Mouse (Mus musculus) CH12.LX (cell line): ENCODE measurements at regions not wholly inside any gene's neighbourhood (a gene's known extent, or its start where the extent isn't known, plus 50 kb on each side); places are given as distances from the start of the nearest gene placed in this dataset.

ENCODE experiments used
- DNase-seq: peaks from one replicate; pipeline ENCODE4 v3.0.0-alpha.2; 2013; ENCODE audit errors: extremely low read depth
- H3K27ac ChIP-seq: 2 replicates; pipeline ENCODE4 v1.5.1; 2012; ENCODE audit warnings: low read depth, mild to moderate bottlenecking, control low read depth, moderate library complexity; ENCODE audit not compliant: insufficient read depth
- H3K27me3 ChIP-seq: replicated peaks from 2 replicates; pipeline ENCODE3; 2012; ENCODE audit warnings: inconsistent platforms
- H3K36me3 ChIP-seq, 2 experiments: replicated peaks in 1 of 2; 2 replicates each; pipeline versions ENCODE3 to v1.6.1; 2012; ENCODE audit warnings: inconsistent platforms in 1 of 2, low read length in 1 of 2, mild to moderate bottlenecking in 1 of 2, mixed read lengths in 1 of 2, moderate library complexity in 1 of 2; ENCODE audit not compliant: control insufficient read depth in 1 of 2, insufficient read depth in 1 of 2
- H3K4me1 ChIP-seq, 2 experiments: 2 replicates each; pipeline ENCODE4 v1.6.1; 2012; ENCODE audit warnings: inconsistent platforms in 1 of 2, moderate library complexity in 1 of 2; ENCODE audit not compliant: insufficient read depth in 2 of 2, control insufficient read depth in 1 of 2
- H3K4me2 ChIP-seq: 2 replicates; pipeline ENCODE4 v1.6.1; 2012; ENCODE audit warnings: low read depth, mild to moderate bottlenecking, control low read depth; ENCODE audit not compliant: poor library complexity, insufficient read depth, severe bottlenecking
- H3K4me3 ChIP-seq, 3 experiments: fragments of 150-350 bp in 1 of 3; sonication (generic) in 1 of 3; replicated peaks in 1 of 3; 2 replicates each; pipeline versions ENCODE3 to v1.5.1; 2011 to 2012; ENCODE audit warnings: low read depth in 2 of 3, low read length in 2 of 3, mild to moderate bottlenecking in 2 of 3, moderate library complexity in 2 of 3, control low read depth in 1 of 3, improper control_type of control experiment in 1 of 3, inconsistent platforms in 1 of 3, mixed read lengths in 1 of 3; ENCODE audit not compliant: poor library complexity in 1 of 3
- H3K79me2 ChIP-seq: replicated peaks from 2 replicates; pipeline ENCODE4 v1.6.1; 2012; ENCODE audit warnings: mild to moderate bottlenecking, moderate library complexity; ENCODE audit not compliant: control insufficient read depth, poor library complexity, insufficient read depth, severe bottlenecking; ENCODE audit errors: extremely low read depth
- H3K9ac ChIP-seq: 2 replicates; pipeline ENCODE4 v1.6.1; 2012; ENCODE audit warnings: low read depth, mild to moderate bottlenecking, control low read depth, moderate library complexity; ENCODE audit not compliant: insufficient read depth
- H3K9me3 ChIP-seq: replicated peaks from 2 replicates; pipeline ENCODE3; 2012; ENCODE audit warnings: low read length, inconsistent platforms, mixed read lengths
- BHLHE40 ChIP-seq: IDR thresholded peaks from 2 replicates; pipeline ENCODE4 v1.6.1; 2011; ENCODE audit warnings: mild to moderate bottlenecking, low read depth, low read length, improper control_type of control experiment
- CTCF ChIP-seq, 2 experiments: IDR thresholded peaks in 1 of 2; conservative IDR thresholded peaks in 1 of 2; 2 replicates each; pipeline ENCODE4 v1.5.1; 2011 to 2012; ENCODE audit warnings: low read depth in 2 of 2, low read length in 2 of 2, improper control_type of control experiment in 1 of 2, inconsistent platforms in 1 of 2, mild to moderate bottlenecking in 1 of 2, moderate library complexity in 1 of 2
- E2F4 ChIP-seq: IDR thresholded peaks from 2 replicates; pipeline ENCODE4 v1.6.1; 2011; ENCODE audit warnings: low read depth, low read length, improper control_type of control experiment; ENCODE audit not compliant: insufficient replicate concordance
- ELF1 ChIP-seq: IDR thresholded peaks from 2 replicates; pipeline ENCODE4 v1.6.1; 2014; ENCODE audit warnings: low read depth, mild to moderate bottlenecking, inconsistent platforms, low read length, improper control_type of control experiment
- EP300 ChIP-seq: IDR thresholded peaks from 2 replicates; pipeline ENCODE4 v1.6.1; 2011; ENCODE audit warnings: low read length, improper control_type of control experiment
- GABPA ChIP-seq: IDR thresholded peaks from 2 replicates; pipeline ENCODE4 v1.6.1; 2012; ENCODE audit warnings: low read depth, low read length, improper control_type of control experiment, inconsistent platforms; ENCODE audit not compliant: insufficient replicate concordance
- HCFC1 ChIP-seq: IDR thresholded peaks from 2 replicates; pipeline ENCODE4 v1.6.1; 2012; ENCODE audit warnings: low read depth, mild to moderate bottlenecking, inconsistent platforms, low read length, improper control_type of control experiment
- IRF4 ChIP-seq: IDR thresholded peaks from 2 replicates; pipeline ENCODE4 v1.6.1; 2014; ENCODE audit warnings: low read depth, mild to moderate bottlenecking, inconsistent platforms, low read length, improper control_type of control experiment
- JUND ChIP-seq: conservative IDR thresholded peaks from 2 replicates; pipeline ENCODE4 v1.6.1; 2011; ENCODE audit warnings: low read depth, low read length, improper control_type of control experiment
- MAFK ChIP-seq: IDR thresholded peaks from 2 replicates; pipeline ENCODE4 v1.6.1; 2011; ENCODE audit warnings: low read length, improper control_type of control experiment; ENCODE audit not compliant: insufficient replicate concordance
- MAZ ChIP-seq: IDR thresholded peaks from 2 replicates; pipeline ENCODE4 v1.6.1; 2012; ENCODE audit warnings: low read depth, mild to moderate bottlenecking, inconsistent platforms, low read length, improper control_type of control experiment, moderate library complexity
- POLR2AphosphoS2 ChIP-seq: IDR thresholded peaks from 2 replicates; pipeline ENCODE4 v1.6.1; 2011; ENCODE audit warnings: low read depth, low read length, improper control_type of control experiment
- RCOR1 ChIP-seq: conservative IDR thresholded peaks from 2 replicates; pipeline ENCODE4 v1.6.1; 2012; ENCODE audit warnings: low read depth, mild to moderate bottlenecking, inconsistent platforms, low read length, improper control_type of control experiment
- SIN3A ChIP-seq: IDR thresholded peaks from 2 replicates; pipeline ENCODE4 v1.6.1; 2012; ENCODE audit warnings: low read length, improper control_type of control experiment, inconsistent platforms
- ZKSCAN1 ChIP-seq: IDR thresholded peaks from 2 replicates; pipeline ENCODE4 v1.6.1; 2012; ENCODE audit warnings: low read depth, inconsistent platforms, low read length, improper control_type of control experiment, borderline replicate concordance
- ZMIZ1 ChIP-seq: IDR thresholded peaks from 2 replicates; pipeline ENCODE4 v1.6.1; 2012; ENCODE audit warnings: low read depth, mild to moderate bottlenecking, inconsistent platforms, low read length, improper control_type of control experiment
- dilution Hi-C: fragments of 300-500 bp; cut with MboI; formaldehyde crosslinking; loops from 2 replicates; pipeline ENCODE4 v1.14.3; 2020; ENCODE audit warnings: low sequenced_read_pairs; ENCODE audit not compliant: extremely low pct_unique_long_range_greater_than_20kb, extremely low pct_ligation_motif_present
- in situ Hi-C: fragments of 300-500 bp; cut with MboI; formaldehyde crosslinking; loops from 3 replicates; pipeline ENCODE4 v1.14.3; 2019; ENCODE audit warnings: low sequenced_read_pairs, low pct_ligation_motif_present, low pct_unique_long_range_greater_than_20kb, mixed read lengths

GRCm38 (mm10) chr14:120710782-120711181, 200.2 kb upstream of the Ipo5 start:
- no peaks in the 10 kb centered on the region for H3K9me3 ChIP-seq
- TF ChIP-seq MAZ (no peak), BHLHE40 (no peak), CTCF (conservative IDR thresholded peaks at IDR 0.05 in 1 of 2, IDR thresholded peaks at IDR 0.05 in 1 of 2; ENCODE audit: low read depth in 2 of 2, low read length in 2 of 2) (no peak), HCFC1 (no peak), ZMIZ1 (no peak), POLR2AphosphoS2 (no peak), MAFK (no peak), ZKSCAN1 (no peak), RCOR1 (no peak), GABPA (no peak), ELF1 (no peak), EP300 (no peak), IRF4 (no peak), SIN3A (no peak), JUND (no peak)
- no peaks in the 10 kb centered on the region for H3K79me2 ChIP-seq
- in situ Hi-C loops (no loop called here), dilution Hi-C loops (no loop called here)
- no peak overlapping the region for H3K4me3 ChIP-seq
- H3K27me3 ChIP-seq: no peaks in the 10 kb centered on the region
- DNase-seq: no peak
- no peaks in the 10 kb centered on the region for H3K36me3 ChIP-seq
- H3K9ac ChIP-seq: no peak overlapping the region
- no peak overlapping the region for H3K4me2 ChIP-seq
- H3K4me1 ChIP-seq: no peaks in the 10 kb centered on the region
- no peak overlapping the region for H3K27ac ChIP-seq

GRCm38 (mm10) chr14:120720464-120721445, 190.3 kb upstream of the Ipo5 start:
- no peaks in the 10 kb centered on the region for H3K79me2 ChIP-seq
- H3K9me3 ChIP-seq: no peaks in the 10 kb centered on the region
- H3K27me3 ChIP-seq: no peaks in the 10 kb centered on the region
- no peaks in the 10 kb centered on the region for H3K36me3 ChIP-seq
- H3K4me1 ChIP-seq: no peaks in the 10 kb centered on the region
- no peak overlapping the region for H3K4me3 ChIP-seq
- no peak for DNase-seq
- H3K9ac ChIP-seq: no peak overlapping the region
- in situ Hi-C loops (no loop called here), dilution Hi-C loops (no loop called here)
- no peak overlapping the region for H3K4me2 ChIP-seq
- H3K27ac ChIP-seq: no peak overlapping the region
- peak; percentile 31; the same call in 1 of the 2 replicates for TF ChIP-seq BHLHE40
- no peak for TF ChIP-seq E2F4
- TF ChIP-seq, all 38 proteins: peak for 1
